Mouse (Mus musculus) mesoderm, embryonic 11.5 days (tissue): ENCODE data around the gene Gm43191.
"Not testable (repeated sequence)": the region's sequence is repeated elsewhere in the genome, so short reads cannot be mapped to it uniquely, and the experiment has no call there.

Source experiments
- DNase-seq: peaks from one replicate; pipeline ENCODE4 v3.0.0-alpha.2; 2012; ENCODE audit warnings: low read depth, low spot score

The Gm43191 gene

DNA sequence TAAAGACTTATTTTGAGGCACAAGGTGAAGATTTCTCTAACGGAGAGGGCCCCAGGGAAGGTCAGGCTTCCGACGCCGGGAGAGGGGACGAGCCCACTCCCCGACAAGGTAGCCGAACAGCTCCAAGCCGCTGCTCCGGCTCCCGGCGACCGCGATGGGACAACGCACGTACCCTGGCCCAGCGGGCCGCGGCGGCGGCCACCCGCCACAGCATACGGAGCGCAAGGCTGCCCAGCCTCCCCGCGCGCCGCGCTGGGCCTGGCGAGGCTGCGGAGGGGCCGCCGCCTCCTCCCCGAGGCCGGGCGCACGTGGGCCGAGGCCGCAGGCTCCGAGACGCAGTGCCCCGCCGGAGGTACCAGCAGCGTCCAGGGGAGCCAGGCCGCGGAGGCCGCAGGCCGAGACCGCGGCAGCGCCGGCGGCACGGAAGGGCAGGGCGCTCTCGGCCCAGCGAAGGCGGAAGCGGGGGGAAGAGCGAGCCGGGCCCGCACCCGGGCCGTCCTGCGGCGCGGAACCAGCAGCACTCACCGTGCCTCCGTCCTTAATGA, 19.1 kb downstream of the Gm43191 start:
- DNase-seq: no peak

- DNase-seq: no peak
Measured at GRCm38 (mm10) chr3:116661288-116661869, 19.7 kb downstream of the Gm43191 start.

DNA sequence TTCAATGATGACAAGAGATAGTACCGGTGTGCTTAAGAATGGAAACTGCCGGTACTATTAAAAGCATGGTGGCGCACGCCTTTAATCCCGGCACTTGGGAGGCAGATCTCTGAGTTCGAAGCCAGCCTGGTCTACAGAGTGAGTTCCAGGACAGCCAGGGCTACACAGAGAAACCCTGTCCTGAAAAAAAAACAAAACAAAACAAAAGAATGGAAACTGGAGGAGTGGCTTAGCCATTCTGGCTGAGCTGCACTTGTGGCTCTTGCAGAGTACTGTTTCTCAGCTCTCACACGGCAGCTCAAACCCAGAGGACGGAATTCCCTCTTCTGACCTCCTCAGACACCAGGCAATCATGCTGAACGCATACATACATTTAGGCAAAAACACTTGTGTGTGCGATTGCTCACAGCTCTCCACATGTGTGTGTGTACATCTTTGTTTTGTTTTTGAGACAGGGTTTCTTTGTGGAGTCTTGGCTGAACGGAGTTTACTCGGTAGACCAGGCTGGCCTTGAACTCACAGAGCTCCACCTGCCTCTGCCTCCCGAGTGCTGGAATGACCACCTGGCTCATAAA, 21.1 kb downstream of the Gm43191 start:
- no peak for DNase-seq

- no peak for DNase-seq
Measured at GRCm38 (mm10) chr3:116658928-116659565, 22.0 kb downstream of the Gm43191 start.

DNA sequence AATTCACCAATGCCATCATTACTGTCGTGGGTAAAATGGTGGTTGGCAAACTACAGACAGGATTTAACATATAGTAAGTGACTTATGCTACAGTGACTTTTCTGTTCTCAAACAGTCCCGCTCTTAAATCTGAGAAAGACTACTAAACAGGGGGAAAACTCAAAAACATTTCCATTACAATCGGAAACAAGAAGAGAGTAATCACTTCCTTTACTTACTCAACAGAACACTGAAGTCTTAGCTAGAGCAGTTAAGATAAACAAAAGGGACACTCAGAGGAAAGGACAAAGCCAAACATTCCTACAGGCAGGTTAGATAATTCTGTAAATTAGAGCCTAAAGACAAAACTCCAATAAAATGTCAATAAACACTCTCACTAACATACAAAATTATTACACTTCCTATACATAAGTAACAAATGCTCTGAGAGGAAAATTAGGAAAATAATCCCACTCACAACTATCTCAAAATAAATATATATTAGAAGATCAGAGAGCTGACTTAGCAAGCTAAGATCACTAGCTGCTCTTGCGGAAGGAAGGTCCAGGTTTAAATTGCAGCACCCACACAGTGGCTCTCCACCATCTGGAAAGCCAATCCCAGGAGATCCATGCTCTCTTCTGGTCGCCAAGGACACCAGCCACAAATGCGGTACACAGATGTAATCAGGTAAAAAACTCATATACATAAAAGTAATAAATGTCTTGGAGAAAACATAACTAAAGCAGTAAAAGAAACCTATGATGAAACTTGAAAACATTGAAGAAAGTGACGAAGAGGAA, 24.7 kb downstream of the Gm43191 start:
- no peak for DNase-seq

DNA sequence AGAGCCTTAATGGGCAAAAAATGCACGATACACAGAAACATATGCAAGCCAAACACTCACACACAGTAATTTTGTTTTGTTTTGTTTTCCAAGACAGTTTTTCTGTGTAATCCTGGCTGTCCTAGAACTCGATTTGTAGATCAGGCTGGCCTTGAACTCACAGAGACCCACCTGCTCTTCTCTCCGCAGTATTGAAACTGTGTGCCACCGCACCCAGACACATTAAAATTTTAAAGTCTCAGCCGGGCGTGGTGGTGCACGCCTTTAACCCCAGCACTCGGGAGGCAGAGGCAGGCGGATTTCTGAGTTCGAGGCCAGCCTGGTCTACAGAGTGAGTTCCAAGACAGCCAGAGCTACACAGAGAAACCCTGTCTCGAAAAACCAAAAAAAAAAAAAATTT, 27.0 kb downstream of the Gm43191 start:
- DNase-seq: not testable (repeated sequence)

DNA sequence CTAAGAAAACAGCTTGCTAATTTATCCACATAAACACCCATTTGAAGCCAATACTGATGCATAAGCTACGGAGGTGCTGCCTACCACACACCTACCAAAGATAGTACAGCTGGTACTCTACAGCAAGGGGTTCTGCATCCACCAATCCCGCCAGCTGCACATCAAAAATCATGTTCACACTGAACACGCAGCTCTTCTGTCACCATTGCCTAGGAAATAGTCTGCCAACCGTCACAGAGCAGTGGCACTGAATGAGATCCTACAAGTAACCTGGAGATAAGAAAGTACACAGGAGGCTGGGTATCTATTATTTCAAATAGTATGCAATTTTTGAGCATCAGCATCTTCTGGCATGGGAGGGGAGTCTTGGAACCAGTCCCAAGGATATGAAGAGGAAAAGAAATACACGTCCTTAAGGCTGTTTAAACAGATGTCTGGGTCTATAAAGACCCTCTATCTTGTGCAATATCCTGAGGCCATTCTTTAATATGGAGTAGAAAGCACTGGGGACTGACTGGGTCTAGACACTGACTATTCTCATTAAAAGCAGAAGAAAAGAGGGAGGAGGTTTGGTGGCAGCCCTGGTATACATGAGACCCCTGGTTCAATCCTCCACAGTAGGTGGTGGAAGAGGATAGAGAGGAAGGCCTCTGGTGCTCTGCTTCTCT, 27.6 kb downstream of the Gm43191 start:
- DNase-seq: no peak

- no peak for DNase-seq
Measured at GRCm38 (mm10) chr3:116652033-116652446, 29.0 kb downstream of the Gm43191 start.

DNA sequence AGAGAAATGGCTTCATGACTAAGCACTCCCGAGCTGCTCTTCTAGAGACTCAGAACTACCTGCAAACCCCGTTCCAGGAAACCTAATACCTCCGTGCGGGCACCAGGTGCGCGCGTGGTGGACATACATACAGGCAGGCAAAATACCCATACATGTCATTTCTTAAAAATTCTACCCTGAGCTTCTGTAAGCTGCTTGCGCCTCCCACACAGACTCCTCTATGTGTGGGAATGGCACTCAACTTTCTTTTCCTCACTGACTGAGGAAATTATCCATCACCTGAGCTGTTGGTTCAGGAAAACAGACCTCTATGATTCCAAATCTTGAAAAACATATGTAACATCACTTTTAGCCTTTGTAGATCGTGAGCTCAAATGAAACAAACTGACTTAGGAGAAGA, 30.4 kb downstream of the Gm43191 start:
- no peak for DNase-seq

DNA sequence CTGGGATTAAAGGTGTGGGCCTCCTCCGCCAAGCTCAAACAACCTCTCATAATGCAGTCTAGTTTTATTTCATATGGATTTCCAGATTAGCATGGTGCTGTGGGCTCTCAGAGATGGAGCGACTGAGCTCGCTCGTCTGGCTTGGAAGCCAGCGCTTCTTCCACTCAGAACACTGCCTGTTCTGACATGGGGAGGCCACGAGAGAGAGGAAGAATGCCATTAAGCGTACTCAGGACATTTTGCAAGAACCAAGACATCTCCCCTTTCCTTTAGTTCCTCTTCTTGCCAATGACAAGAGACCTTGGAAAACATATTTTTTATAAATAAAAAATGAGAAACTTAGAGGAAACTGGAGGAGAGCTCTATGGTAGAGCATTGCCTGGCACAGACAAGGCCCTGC, 32.3 kb downstream of the Gm43191 start:
- DNase-seq: no peak

- DNase-seq: no peak
Measured at GRCm38 (mm10) chr3:116646387-116646786, 34.7 kb downstream of the Gm43191 start.

DNA sequence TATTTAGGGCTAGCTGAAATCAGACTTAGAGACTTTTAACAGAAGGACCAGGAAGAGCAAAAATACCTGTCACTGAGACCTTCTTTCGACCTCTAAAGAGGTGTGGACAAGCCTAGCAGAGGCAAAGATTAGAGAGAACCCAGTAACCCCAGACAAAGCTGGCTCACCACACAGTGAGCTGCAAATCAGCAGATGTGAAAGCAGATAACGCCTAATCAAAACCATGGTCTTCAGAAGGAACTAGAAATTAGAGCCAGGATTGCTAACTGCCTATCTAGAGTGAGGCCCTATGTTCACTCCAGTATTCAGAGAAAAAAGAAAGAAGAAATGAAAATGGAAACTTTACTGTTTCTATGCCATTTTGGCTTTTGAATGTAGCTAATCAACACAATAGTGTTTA, 38.7 kb downstream of the Gm43191 start:
- no peak for DNase-seq

GRCm38 (mm10) chr3:116641811-116642371, 39.2 kb downstream of the Gm43191 start:
- no peak for DNase-seq

- no peak for DNase-seq
Measured at GRCm38 (mm10) chr3:116640024-116640423, 41.0 kb downstream of the Gm43191 start.

GRCm38 (mm10) chr3:116638572-116638971, 42.5 kb downstream of the Gm43191 start:
- no peak for DNase-seq

DNA sequence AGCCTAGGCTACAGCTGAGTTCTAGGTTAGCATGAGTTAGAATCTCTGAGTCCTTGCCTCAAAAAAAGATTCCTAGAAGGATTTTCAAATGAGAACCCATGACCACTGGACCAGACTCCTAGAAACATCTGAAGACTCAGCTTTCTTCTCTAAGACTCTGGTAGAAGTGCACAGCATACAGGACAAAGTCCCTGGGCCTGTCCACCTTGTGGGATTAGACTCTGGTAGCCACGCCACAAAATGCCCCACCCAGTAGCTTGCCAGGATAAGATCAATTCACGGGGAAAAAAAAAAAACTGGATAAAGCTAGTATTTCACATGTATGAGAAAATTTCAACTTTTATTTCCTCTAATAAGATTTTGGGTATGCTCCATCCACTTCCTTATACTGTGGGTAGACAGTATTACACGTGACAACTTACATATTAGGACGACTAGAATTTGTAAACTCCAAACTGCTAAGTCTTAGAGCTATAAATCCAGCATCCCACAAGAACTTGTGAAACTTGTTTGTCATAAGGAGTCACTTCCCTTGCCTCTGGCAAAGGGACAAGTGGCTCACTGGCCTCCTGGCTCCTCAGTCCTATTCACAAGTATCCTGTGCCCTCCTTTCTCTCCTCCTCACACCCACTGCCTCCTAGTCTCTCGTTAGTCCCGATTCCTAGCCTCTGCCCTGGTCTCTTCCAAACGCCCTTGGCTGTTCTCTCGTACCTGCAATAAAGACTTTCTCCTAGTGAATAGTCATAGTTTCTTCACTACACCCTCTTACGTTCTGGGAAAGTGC, 43.2 kb downstream of the Gm43191 start:
- DNase-seq: no peak

- no peak for DNase-seq
Measured at GRCm38 (mm10) chr3:116635799-116636198, 45.3 kb downstream of the Gm43191 start.

GRCm38 (mm10) chr3:116634853-116635252, 46.2 kb downstream of the Gm43191 start:
- DNase-seq: no peak

- no peak for DNase-seq
Measured at GRCm38 (mm10) chr3:116634091-116634490, 47.0 kb downstream of the Gm43191 start.

GRCm38 (mm10) chr3:116632971-116633370, 48.1 kb downstream of the Gm43191 start:
- no peak for DNase-seq

- DNase-seq: no peak
Measured at GRCm38 (mm10) chr3:116631459-116631858, 49.6 kb downstream of the Gm43191 start.
